Mouse (Mus musculus): ENCODE data around the gene Bcl2l13. TPM values are rescaled to one million over a fixed set of nuclear protein-coding genes. Genes with fewer than 3 reads are reported as not detected.
"Not testable (repeated sequence)": the region's sequence is repeated elsewhere in the genome, so short reads cannot be mapped to it uniquely, and the experiment has no call there.

The Bcl2l13 gene
- polyA plus RNA-seq, 1 experiment from 2014 or later = 26.5 TPM

- no peak for ATAC-seq (ENCODE audit: extremely low read depth, insufficient number of reproducible peaks, low FRiP score, low TSS enrichment)
- Histone ChIP-seq H3K36me3 (no peaks in the 10 kb centered on the region), H3K4me3 (no peak overlapping the region), H3K27me3 (replicated peaks) (no peaks in the 10 kb centered on the region), H3K27ac (replicated peaks) (no peak overlapping the region), H3K4me1 (no peaks in the 10 kb centered on the region; the same call in 1 of the 2 replicates), H3K9me3 (no peaks in the 10 kb centered on the region), H3K4me2 (no peak overlapping the region), H3K9ac (no peak overlapping the region)
- 35% methylated on average over 5 of the region's 5 CpGs for WGBS
Observed at GRCm38 (mm10) chr6:120903450-120903912, 67.5 kb downstream of the Bcl2l13 start.

DNA sequence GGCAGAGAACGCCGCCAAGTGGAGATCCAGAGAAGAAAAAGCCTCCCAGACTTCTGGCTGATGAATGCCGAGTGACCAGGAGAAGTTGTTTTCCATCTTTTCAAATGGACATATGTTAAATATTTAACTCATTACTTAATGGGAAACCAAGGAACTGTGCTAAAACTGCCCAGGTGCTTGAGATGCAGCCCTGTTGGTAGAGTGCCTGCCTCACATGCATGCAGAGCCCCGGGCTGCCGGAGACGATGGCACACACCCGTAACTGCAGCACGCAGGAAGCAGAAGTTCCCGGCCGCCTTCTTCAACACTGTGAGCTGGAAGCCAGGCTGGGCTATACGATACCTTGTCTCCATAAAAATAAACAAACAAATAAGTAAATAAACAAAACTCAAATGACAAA, 67.9 kb downstream of the Bcl2l13 start:
- WGBS = 81% methylated on average over 11 of the region's 11 CpGs
- H3K9ac ChIP-seq = no peak overlapping the region
- no peak for ATAC-seq (ENCODE audit: extremely low read depth, insufficient number of reproducible peaks, low FRiP score, low TSS enrichment)

GRCm38 (mm10) chr6:120905111-120905510, 69.1 kb downstream of the Bcl2l13 start:
- H3K9me3 ChIP-seq = no peaks in the 10 kb centered on the region
- no peak overlapping the region for H3K9ac ChIP-seq
- 86% methylated on average over 5 of the region's 5 CpGs for WGBS
- no peaks in the 10 kb centered on the region for H3K27me3 ChIP-seq (replicated peaks)
- no peak for ATAC-seq (ENCODE audit: extremely low read depth, insufficient number of reproducible peaks, low FRiP score, low TSS enrichment)
- H3K4me3 ChIP-seq = no peak overlapping the region
- H3K36me3 ChIP-seq = no peaks in the 10 kb centered on the region
- H3K27ac ChIP-seq (replicated peaks) = no peak overlapping the region
- H3K4me1 ChIP-seq = no peaks in the 10 kb centered on the region; the same call in 1 of the 2 replicates
- no peak overlapping the region for H3K4me2 ChIP-seq

More for the DNA sequence above, 67.9 kb downstream of the Bcl2l13 start:
- H3K4me1 ChIP-seq = no peaks in the 10 kb centered on the region; the same call in 1 of the 2 replicates
- H3K27me3 ChIP-seq (replicated peaks) = no peaks in the 10 kb centered on the region
- H3K4me3 ChIP-seq = no peak overlapping the region
- no peaks in the 10 kb centered on the region for H3K36me3 ChIP-seq
- H3K27ac ChIP-seq (replicated peaks) = no peak overlapping the region
- H3K9me3 ChIP-seq = no peaks in the 10 kb centered on the region
- no peak overlapping the region for H3K4me2 ChIP-seq

DNA sequence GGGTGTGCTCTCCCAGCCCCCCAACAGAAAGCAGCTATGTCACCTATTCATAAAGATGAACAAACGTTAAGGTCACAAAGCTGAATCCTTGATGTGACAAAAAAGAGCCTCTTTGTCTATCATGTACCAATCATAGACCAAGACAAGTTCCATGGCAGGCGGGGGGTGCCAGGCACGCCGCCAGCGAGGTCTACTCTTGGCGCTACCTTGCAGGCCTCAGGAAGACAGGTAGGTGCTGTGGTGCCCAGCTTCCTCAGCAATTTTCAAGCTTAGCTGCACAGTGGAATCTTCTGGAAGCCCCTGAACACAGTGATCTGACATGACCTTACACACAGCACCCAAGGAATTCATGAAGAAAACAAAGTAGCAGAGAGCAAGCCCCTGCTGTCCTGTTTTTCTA, 70.5 kb downstream of the Bcl2l13 start:
- Histone ChIP-seq H3K4me2 (no peak overlapping the region), H3K9ac (no peak overlapping the region), H3K36me3 (no peaks in the 10 kb centered on the region), H3K27me3 (replicated peaks) (no peaks in the 10 kb centered on the region), H3K9me3 (no peaks in the 10 kb centered on the region), H3K27ac (replicated peaks) (no peak overlapping the region), H3K4me3 (no peak overlapping the region), H3K4me1 (peaks cover 5% of the 10 kb centered on the region)
- no peak for ATAC-seq (ENCODE audit: extremely low read depth, insufficient number of reproducible peaks, low FRiP score, low TSS enrichment)
- 89% methylated on average over 6 of the region's 6 CpGs for WGBS

DNA sequence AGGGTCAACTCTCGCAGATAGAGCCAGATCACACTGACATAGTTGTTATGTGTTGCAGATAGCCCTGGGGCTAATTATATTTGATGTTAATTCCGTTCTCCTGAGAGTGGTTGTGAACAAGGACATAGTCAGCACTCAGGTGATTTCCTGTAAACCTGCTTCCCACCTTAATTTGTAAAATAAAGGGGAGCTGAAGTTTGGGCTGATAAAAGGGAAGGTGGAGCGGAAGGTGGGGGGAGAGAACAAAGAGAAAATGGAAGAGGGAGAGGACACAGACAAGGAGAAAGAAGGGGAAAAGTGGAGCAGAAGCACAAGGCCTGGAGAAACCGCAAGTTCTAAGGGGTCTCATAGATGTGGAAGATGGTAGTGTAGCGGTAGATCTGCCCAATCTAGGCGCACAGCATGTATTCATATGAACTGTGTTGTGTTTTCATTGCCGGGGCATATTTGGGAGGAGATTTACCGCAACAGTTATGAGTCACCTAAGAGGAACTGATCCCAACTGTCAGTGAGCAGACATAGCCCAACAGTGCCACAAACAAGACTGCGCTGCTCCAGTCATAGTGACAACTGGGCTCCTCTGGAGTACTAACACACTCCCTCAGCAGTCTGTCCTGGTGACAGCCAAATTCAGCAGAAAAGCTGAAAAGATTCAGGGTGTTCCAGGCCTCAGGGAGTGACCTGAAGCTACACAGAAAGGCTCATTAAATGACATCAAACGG, 72.0 kb downstream of the Bcl2l13 start:
- H3K27ac ChIP-seq (replicated peaks); ATAC-seq (ENCODE audit: extremely low read depth, insufficient number of reproducible peaks, low FRiP score, low TSS enrichment); H3K9ac ChIP-seq; H3K9me3 ChIP-seq; H3K4me3 ChIP-seq; H3K4me2 ChIP-seq; H3K27me3 ChIP-seq (replicated peaks); H3K36me3 ChIP-seq: not testable (repeated sequence)
- WGBS = 81% methylated on average over 10 of the region's 10 CpGs
- H3K4me1 ChIP-seq = peaks cover 19% of the 10 kb centered on the region

DNA sequence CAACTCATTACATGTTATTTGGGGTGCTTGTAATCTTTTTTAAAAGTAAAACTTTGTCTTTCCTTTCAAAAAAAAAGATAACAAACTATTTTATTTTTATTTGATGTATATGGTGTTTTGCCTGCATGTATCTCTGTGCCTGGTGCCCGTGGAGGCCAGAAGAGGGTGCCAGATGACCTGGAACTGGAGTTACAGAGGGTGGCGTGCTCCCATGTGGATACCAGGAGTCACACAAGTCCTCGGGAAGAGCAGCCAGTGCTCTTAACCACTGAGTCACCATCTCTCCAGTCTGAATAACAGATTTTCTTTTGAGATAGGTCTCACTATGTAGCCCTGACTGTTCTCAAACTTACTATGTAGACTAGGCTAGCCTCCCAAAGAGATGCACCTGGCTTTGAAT, 73.5 kb downstream of the Bcl2l13 start:
- H3K4me2 ChIP-seq = no peak overlapping the region
- no peak for ATAC-seq (ENCODE audit: extremely low read depth, insufficient number of reproducible peaks, low FRiP score, low TSS enrichment)
- no peak overlapping the region for H3K9ac ChIP-seq
- H3K27me3 ChIP-seq (replicated peaks) = no peaks in the 10 kb centered on the region
- no peaks in the 10 kb centered on the region for H3K9me3 ChIP-seq
- H3K4me1 ChIP-seq = peaks cover 21% of the 10 kb centered on the region
- H3K4me3 ChIP-seq = no peak overlapping the region
- no peaks in the 10 kb centered on the region for H3K36me3 ChIP-seq
- H3K27ac ChIP-seq (replicated peaks) = no peak overlapping the region
- 81% methylated on average over 3 of the region's 3 CpGs for WGBS

GRCm38 (mm10) chr6:120911213-120912007, 75.4 kb downstream of the Bcl2l13 start:
- Histone ChIP-seq H3K4me3 (no peak overlapping the region), H3K4me1 (peaks cover 32% of the 10 kb centered on the region), H3K9ac (no peak overlapping the region), H3K27ac (replicated peaks) (no peak overlapping the region), H3K27me3 (replicated peaks) (peaks cover 6% of the 10 kb centered on the region; the same call in 1 of the 2 replicates), H3K4me2 (no peak overlapping the region), H3K9me3 (no peaks in the 10 kb centered on the region), H3K36me3 (no peaks in the 10 kb centered on the region)
- 56% methylated on average over 13 of the region's 13 CpGs for WGBS
- ATAC-seq (ENCODE audit: extremely low read depth, insufficient number of reproducible peaks, low FRiP score, low TSS enrichment) = no peak

DNA sequence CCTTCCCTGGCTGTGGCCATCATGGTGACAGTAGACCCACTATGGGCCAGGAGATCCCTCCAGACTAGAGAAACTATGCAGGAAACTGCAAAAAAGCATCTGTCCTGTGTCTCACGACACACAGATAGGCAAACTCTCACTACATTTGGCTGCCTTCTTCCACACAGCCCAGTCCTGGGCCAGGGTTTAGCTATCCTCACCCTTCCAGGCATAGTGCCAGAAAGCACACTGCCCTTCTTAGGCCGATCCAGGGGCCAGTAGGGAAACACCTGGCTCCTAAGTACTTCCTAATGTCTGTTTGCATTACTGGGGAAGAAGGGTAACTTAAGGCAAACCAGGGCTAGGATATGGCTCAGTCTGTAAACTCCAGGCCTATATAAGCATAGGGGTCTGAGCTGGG, 76.9 kb downstream of the Bcl2l13 start:
- Histone ChIP-seq H3K4me2 (no peak overlapping the region), H3K36me3 (no peaks in the 10 kb centered on the region), H3K4me3 (no peak overlapping the region), H3K27me3 (replicated peaks) (peaks cover 6% of the 10 kb centered on the region; the same call in 1 of the 2 replicates), H3K9me3 (no peaks in the 10 kb centered on the region), H3K4me1 (peaks cover 34% of the 10 kb centered on the region), H3K9ac (no peak overlapping the region), H3K27ac (replicated peaks) (no peak overlapping the region)
- ATAC-seq (ENCODE audit: extremely low read depth, insufficient number of reproducible peaks, low FRiP score, low TSS enrichment) = no peak
- 27% methylated on average over 2 of the region's 2 CpGs for WGBS

GRCm38 (mm10) chr6:120913783-120914182, 77.8 kb downstream of the Bcl2l13 start:
- no peaks in the 10 kb centered on the region for H3K36me3 ChIP-seq
- no peak overlapping the region for H3K9ac ChIP-seq
- no peak for ATAC-seq (ENCODE audit: extremely low read depth, insufficient number of reproducible peaks, low FRiP score, low TSS enrichment)
- H3K4me2 ChIP-seq = no peak overlapping the region
- WGBS = 84% methylated on average over 8 of the region's 8 CpGs
- H3K4me3 ChIP-seq = no peak overlapping the region
- H3K27ac ChIP-seq (replicated peaks) = no peak overlapping the region
- peaks cover 34% of the 10 kb centered on the region for H3K4me1 ChIP-seq
- H3K27me3 ChIP-seq (replicated peaks) = peaks cover 6% of the 10 kb centered on the region; the same call in 1 of the 2 replicates
- no peaks in the 10 kb centered on the region for H3K9me3 ChIP-seq

GRCm38 (mm10) chr6:120914533-120914910, 78.5 kb downstream of the Bcl2l13 start:
- ATAC-seq (ENCODE audit: extremely low read depth, insufficient number of reproducible peaks, low FRiP score, low TSS enrichment) = no peak
- H3K9me3 ChIP-seq = no peaks in the 10 kb centered on the region
- no peak overlapping the region for H3K4me2 ChIP-seq
- WGBS = 81% methylated on average over 4 of the region's 4 CpGs
- peaks cover 34% of the 10 kb centered on the region for H3K4me1 ChIP-seq
- no peak overlapping the region for H3K27ac ChIP-seq (replicated peaks)
- H3K36me3 ChIP-seq = no peaks in the 10 kb centered on the region
- peaks cover 6% of the 10 kb centered on the region; the same call in 1 of the 2 replicates for H3K27me3 ChIP-seq (replicated peaks)
- H3K4me3 ChIP-seq = no peak overlapping the region
- no peak overlapping the region for H3K9ac ChIP-seq

GRCm38 (mm10) chr6:120914911-120915648, 79.1 kb downstream of the Bcl2l13 start:
- peaks cover 6% of the 10 kb centered on the region; the same call in 1 of the 2 replicates for H3K27me3 ChIP-seq (replicated peaks)
- H3K4me2 ChIP-seq = 0 out of 2 replicates have a peak overlapping the region, but pooled peaks have one; percentile 98
- ATAC-seq (ENCODE audit: extremely low read depth, insufficient number of reproducible peaks, low FRiP score, low TSS enrichment) = no peak
- no peak overlapping the region for H3K27ac ChIP-seq (replicated peaks)
- no peak overlapping the region for H3K9ac ChIP-seq
- no peaks in the 10 kb centered on the region for H3K9me3 ChIP-seq
- H3K4me3 ChIP-seq = peak overlapping the region; percentile 74
- peaks cover 34% of the 10 kb centered on the region for H3K4me1 ChIP-seq
- no peaks in the 10 kb centered on the region for H3K36me3 ChIP-seq
- WGBS = 37% methylated on average over 8 of the region's 9 CpGs

All from heart, embryonic 13.5 days (tissue).